Mouse (Mus musculus): ENCODE data around the gene Pde9a.
"Not testable (repeated sequence)": the region's sequence is repeated elsewhere in the genome, so short reads cannot be mapped to it uniquely, and the experiment has no call there.

The Pde9a gene

DNA sequence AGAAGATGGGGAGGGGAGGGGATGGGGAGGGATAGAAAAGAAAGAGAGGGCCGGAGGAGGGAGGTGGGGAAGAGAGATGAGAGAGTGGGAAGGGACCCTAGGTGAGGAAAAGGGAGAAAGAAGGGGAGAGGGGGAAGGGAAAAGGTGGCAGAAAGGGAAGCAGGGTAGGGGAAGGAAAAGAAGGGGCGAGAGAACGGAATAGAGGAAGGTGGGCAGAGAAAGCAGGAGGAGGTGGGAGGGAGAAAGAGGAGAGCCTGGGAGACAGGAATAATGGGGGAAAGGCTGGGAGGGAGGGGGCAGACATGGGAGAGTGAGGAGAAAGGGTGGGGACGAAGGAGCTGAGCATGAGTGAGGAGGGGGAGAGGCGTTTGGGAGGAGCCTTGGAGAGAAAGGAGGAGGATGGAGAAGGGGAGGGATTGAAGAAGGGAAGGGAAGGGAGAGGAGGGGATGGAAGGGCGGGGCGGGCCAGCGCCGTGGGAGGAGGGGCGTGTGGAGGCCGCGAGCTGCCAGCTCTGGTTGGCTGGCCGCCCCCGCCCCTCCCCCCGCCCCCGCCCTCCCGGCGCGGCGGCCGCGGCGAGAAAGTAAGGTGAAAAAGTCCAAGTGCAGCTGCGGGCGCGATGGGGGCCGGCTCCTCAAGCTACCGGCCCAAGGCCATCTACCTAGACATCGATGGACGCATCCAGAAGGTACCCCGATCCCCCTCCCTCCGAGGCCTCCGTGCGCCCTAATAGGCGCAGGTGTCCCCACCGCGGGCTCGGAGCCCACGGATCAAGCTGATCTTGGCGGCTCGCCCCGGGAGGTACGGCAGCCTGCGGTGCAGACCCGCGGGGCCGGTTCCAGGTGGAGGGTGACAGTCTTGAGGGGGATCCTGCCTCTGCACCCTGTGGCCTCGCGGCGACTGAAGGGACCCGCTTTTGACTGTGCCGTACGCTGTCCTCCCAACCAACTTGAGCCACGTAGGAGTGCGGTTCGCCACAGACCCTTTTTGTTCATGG is at the start of gene Pde9a:
Pde9a (plus strand) TSS at position 540 of the 995 bp plus-strand sequence.
- peak; percentile 42 to 45 for DNase-seq (ENCODE audit: low spot score in 2 of 2)

DNA sequence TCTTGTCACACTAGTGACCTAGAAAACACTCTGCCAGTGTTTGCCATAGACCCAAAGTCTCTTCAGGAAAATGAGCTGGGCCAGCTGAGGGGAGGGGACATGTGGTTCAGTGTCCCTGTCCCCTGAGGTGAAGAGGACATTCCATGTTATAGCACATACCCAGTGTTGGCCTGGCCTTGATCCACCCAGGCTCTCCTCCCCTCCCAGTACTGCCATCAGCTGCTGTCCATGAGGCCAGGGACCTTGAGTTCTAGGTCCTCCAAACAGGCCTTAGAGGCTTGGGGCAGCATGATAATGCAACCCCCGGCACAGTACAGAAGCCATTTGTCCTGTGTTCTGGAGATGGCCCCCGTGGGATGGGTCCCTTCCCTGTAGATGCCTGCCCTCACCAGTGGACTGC is 46.2 kb upstream of the Pde9a start:
- no peak for DNase-seq (ENCODE audit: low spot score in 2 of 2)

DNA sequence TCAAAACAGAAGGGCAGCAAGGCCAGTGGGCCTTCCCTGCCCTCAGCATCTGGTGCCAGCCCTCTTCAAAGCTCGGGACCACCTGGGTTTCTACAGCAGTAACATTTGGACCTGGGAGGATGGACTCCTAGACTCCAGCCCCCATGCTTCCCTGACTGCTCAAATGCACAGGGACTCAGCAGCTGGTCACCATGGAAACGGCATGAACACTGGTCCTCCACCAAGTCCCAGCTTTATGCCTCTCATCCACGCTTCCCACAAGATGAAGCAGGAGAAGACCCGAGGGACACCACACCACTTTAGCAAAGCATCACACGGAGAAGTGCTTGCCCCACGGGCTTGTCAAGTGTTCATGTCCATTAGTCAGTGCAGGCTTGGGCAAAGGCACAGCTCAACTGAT is 43.8 kb upstream of the Pde9a start:
- DNase-seq (ENCODE audit: low spot score in 2 of 2), result peak in 1 of 2 experiments; percentile 22

DNA sequence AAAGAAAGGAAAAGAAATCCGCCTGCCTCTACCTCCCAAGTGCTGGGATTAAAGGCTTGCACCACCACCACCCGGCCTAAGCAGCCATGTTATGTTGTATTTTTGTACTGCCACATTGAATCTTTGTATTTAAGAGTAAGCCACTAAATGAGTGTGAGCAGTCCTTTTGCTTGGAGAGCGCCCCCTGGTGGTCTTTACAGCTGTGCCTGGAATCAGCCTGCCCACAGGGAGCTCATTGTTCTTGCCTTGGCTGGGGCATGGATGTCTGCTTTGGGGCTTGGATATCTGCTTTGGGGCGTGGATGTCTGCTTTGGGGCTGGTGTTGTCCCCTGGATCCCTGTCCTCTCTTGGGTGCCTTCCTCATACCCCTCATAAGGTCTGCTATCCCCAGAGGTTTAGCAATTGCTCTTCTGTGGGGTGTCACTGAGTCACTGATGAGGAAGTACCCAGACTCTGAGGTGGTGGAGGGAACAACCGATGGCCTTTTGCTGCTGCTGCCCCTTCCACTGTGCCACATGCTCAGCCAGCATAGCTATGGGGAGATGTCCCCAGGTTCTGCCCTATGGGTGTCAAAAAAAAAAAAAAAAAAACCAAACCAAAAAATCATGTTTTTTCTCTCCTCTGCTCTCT is 41.7 kb upstream of the Pde9a start:
- peak; percentile 40 to 55 for DNase-seq (ENCODE audit: low spot score in 2 of 2)

DNA sequence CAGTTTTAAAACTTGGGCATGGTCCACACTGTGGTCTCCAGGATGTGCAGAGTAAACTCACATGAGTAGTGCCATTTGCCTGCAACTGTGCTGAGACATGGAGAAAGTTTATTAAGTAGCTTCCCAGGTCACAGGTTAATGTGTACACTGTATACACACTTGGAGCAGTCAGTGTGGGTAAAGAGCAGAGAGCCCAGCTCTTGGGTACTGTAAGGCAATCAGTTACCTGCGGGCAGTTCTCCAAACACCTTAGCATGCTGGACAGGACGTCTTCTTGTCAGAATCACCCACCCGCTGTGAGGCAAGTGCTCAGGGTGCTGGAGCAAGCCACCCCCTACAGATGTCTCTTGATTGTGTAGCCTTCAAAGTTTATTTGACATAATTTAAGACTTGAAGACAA is 41.2 kb upstream of the Pde9a start:
- DNase-seq (ENCODE audit: low spot score in 2 of 2), result no peak

DNA sequence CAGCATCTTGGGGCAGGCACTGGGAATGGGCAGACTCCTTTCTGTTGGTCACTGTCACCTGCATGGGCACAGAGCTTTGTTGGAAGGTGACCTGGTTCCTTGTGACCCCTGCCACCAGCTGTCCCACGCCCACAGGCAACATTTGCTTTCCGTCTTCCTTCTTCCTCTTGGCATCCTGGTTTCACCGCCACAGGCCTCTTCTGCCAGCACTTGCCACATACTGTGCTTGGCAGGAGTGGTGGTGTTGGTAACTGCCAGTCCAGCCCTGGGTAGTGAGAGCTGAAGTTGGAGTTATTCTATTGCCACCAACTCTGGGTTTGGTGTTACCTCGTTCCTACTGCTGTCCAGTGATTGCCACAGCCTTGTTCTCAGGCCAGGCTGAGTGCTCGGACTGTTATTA is 37.9 kb upstream of the Pde9a start:
- no peak for DNase-seq (ENCODE audit: low spot score in 2 of 2)

DNA sequence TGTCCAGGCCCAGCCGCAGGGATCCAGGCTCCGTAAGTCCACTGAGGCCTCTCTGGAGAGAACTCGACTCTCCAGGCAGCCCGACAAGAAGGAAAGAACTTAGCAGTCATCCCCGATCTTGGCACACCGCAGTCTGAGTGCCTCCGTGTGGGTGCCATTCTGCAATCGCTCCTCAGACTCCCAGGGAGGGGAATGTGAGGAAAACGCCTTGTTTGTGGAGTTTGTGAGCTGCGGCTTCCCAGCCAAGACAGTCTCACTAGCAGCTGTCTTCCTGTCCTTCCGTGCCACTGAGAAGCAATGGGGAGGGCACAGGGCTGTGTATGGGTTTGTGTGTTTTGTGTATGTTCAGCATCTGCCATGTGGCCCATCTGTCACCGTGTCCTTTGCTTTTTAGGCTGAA is 36.6 kb upstream of the Pde9a start:
- DNase-seq (ENCODE audit: low spot score in 2 of 2), result peak in 1 of 2 experiments; percentile 33

DNA sequence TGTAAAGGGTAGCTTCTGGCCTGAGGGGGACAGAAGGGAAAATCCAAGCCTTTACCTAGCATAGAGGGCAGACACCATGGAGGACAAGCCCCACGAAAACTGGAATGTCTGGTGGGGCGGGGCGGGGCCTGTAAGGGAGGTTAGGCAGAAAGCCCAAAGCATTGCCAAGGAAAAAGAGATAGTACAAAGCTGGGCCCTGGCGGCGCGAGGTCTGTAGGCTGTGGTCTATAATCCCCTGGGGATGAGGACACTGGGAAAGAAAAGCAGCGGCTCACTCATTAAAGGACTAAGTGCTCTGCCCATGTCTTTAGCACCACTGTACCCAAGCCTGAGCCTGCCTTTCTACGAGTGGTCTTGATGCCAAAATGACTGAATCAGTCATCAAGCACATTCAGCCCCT is 34.0 kb upstream of the Pde9a start:
- DNase-seq (ENCODE audit: low spot score in 2 of 2), result no peak

DNA sequence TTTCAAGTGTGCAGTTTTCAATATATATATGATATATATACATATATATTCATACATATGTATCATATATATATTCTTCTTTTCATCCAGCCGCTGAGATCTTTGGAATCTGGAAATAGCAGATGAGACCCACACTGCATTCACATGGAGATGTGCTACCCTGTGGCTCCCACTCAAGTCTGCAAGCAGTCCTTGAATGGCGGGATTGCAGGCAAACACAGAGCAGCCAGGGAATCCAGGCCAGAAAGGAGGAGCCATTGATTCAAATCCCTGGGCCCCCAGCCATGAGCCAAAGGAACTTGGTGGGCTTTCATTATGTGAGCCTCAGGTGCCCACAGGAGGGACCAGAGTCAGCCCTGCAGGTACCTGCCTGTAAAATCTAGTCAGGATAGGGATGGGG is 32.8 kb upstream of the Pde9a start:
- DNase-seq (ENCODE audit: low spot score in 2 of 2), result no peak

DNA sequence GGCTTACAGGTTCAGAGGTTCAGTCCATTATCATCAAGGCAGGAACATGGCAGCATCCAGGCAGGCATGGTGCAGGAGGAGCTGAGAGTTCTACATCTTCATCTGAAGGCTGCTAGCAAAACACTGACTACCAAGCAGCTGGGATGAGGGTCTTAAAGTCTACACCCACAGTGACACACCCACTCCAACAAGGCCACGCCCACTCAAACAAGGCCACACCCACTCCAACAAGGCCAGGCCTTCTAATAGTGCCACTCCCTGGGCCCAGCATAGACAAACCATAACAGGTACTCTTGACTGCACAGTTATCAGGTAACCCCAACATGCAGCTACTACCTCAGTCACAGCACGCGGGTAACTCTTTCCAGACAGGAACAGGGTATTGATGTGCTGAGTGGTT is 31.3 kb upstream of the Pde9a start:
- not testable (repeated sequence) for DNase-seq (ENCODE audit: low spot score in 2 of 2)

DNA sequence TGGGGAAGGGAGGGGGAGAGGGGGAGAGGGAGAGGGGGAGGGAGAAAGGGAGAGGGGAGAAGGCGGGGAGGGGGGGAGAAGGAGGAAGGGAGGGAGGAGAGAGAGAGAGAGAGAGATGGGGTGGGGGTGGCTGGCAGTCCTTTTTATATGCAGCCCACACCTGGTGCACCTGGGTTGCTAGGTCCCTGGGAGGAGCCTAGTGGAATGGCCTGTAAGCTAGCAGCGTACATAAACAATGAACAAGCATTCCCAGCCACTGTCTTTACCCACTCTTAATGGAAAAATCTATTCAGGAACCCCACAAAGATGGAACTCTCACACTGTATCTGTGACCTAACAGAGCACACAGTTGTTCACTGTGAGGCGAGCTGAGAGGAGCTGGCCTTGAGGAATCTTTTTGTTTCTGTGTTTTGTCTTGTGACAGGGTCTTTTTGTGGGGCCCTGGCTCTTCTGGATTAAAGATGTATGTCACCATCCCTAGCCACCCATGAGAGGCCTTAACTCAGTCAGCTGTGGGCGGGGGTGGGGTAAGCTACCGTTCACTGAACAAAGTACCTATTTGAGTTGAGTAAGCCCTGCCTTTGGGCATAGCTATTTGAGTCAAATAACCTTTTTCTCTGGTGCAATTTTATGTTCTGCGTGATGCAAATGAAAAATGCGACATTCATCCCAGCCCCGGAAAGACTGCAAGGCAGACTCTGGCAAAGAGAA is 30.1 kb upstream of the Pde9a start:
- DNase-seq (ENCODE audit: low spot score in 2 of 2), result no peak

DNA sequence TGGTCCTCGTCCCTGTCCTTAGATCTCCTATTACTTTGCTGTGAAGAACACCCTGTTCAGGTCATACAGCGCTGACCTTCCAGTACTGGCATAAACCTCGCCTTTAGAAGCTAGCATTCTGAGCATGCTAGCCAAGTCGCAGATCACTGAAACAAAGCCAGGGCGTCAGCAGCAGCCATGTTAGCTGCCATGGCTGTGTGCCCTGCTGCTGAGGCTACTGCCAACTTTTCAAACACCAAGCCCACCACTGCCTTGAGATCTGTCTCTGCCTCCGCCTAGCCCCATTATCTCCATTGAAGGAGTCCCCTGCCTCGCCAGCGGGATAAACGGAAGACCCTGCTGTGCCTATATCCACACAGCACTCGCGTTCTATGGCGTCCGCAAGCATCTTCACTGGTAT is 25.4 kb upstream of the Pde9a start:
- DNase-seq (ENCODE audit: low spot score in 2 of 2), result no peak

DNA sequence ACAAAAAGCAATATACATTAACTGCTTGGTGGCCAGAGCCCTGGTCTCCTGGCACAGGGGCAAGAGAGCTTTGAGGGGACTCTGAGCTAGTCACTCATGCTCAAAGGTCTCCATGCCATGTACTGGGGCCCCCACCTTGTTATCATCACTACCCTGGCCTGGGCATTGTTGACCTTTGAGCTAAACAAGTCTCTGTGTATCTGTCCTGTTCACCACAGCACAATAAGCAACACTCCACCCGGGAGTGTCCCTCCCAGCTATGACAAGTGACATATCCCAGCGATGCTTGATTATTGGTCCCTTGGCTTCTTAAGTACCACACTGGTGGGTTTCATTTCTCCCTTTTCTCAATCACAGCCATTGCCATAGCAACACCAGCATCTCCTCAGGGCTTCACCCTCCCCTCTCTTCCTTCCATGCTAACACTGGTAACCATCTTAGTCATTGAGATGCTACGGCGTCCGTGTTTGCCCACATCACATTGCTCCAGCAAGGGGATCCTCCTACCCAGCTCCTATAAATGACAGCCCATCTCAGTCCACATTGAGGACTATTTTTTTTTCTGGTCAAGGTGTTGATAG is 20.3 kb upstream of the Pde9a start:
- DNase-seq (ENCODE audit: low spot score in 2 of 2), result no peak

DNA sequence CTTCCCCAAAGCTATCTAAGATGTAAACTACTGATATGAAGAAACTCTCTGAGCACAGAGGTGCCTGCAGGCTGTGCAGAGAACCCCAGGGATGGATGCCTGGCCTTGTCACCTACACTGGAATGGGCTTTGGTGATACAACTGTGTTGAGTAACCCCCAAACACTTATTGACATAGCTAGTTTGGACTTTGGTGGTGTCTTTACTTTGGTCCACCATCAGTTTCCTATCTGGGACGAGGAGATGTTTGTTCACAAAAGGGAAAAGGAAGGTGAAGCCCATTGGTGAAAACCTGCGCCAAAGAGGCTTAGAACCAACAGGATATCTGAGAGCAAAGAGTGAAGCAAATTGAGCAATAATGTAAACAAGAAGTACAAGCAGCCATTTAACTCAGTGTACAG is 15.8 kb upstream of the Pde9a start:
- no peak for DNase-seq (ENCODE audit: low spot score in 2 of 2)

DNA sequence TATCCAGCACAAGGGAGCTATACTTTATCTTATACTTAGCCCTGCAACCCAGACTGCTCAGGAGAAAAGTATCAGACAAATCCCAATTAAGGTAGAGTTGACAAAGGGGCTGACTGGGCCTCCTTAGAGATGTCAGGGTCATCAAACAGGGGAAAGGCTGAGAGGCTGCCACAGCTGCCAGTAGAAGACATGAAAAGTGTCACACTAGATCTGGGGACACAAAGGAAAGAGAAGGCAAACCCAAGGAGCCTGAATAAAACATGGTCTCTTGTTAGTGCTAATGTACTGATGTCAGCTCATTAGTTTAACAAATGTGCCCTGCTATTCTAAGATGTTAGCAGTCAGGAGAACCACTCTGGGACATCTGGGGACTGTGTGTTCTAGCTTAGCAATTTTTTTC is 15.1 kb upstream of the Pde9a start:
- no peak for DNase-seq (ENCODE audit: low spot score in 2 of 2)

DNA sequence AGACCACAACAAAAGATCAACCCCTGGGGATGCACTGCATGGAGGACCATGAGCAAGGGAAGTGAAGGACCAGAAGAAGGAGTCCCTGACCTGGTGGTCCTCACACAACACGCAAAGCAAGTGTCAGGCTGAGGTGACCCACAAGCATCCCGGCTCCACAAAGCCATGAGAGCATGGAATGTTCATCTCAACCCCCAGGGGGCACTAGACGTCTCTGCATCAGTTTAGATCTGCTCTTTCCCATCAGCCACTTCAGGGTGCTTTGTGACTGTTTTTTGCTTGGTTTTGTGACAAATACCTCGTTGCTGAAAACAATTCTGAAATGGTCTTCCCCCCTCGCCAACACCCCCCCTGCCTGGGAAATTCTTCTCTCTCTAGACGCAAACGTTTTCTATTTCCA is 8.0 kb upstream of the Pde9a start:
- DNase-seq (ENCODE audit: low spot score in 2 of 2), result peak; percentile 54 to 58

DNA sequence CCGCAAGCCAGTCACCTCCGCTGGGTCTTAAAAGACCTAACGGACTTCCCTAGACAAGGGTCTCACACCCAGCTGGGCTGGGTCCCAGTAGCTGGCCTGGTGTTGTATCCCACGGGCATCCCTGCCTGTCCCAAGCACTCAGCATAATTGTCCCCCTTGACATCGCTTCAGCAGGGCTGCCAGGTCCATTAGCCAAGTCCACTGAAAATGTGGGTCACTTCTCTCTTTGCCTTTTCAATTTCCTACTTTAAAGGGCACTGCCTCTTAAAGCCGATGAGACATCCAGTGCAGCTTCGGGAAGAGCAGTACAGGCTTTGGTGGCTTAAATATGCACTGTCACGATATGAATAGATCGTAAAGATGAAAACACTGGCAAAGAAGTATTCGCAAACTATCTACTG is 7.6 kb upstream of the Pde9a start:
- DNase-seq (ENCODE audit: low spot score in 2 of 2), result no peak

DNA sequence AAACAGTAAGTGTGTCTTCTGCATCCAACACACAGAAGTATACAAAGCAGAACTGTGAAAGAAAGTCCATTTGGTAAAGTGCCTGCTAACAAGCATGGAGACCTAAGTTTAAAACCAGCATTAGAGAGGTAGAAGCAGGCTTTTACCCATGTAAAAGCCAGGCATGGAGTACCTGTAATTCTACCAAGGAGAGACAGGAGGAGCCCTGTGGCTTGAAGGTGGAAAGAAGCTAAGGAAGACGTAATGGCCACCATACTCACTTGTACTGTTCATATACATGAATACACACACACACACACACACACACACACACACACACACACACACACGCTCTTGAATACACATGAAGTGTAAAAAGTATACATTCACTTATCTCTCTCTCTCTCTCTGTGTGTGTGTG is 6.9 kb upstream of the Pde9a start:
- no peak for DNase-seq (ENCODE audit: low spot score in 2 of 2)

DNA sequence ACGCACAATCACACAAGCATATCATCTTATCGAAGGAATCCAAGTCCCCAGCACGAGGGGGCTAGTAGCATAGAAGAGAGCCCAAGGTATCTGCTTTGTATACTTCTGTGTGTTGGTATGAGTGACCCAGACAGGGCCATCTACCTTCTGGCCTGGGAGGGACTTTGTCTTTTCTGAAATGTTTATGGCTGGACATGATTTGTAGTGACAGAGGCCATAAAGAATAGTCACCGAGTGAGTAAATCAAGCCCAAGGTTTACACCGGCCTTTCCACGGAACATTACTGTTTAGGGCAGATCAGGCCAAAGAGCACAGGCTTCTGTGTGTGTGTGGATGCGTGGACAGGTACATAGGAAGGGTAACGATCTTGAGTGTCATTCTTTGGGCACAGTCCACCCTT is 6.1 kb upstream of the Pde9a start:
- DNase-seq (ENCODE audit: low spot score in 2 of 2), result no peak

DNA sequence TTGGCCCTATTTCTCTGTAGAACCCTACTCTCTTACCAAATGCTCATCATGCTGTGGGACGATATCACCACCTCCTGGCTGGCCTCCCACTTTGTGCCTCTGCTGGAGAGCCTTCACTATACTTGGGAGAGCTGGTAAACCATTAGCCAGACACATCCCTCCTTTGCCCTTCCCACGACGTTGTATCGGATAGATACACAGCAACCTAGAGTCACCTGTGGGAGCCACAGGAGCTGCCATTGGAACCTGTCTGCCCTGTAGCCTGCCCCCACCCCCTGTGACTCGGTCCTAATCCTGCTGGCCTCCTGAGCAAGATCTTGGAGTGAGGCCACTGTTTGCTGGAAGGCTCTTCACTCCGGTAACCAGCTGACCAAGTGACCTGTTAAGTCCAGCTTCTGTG is 2.7 kb upstream of the Pde9a start:
- DNase-seq (ENCODE audit: low spot score in 2 of 2), result no peak

DNA sequence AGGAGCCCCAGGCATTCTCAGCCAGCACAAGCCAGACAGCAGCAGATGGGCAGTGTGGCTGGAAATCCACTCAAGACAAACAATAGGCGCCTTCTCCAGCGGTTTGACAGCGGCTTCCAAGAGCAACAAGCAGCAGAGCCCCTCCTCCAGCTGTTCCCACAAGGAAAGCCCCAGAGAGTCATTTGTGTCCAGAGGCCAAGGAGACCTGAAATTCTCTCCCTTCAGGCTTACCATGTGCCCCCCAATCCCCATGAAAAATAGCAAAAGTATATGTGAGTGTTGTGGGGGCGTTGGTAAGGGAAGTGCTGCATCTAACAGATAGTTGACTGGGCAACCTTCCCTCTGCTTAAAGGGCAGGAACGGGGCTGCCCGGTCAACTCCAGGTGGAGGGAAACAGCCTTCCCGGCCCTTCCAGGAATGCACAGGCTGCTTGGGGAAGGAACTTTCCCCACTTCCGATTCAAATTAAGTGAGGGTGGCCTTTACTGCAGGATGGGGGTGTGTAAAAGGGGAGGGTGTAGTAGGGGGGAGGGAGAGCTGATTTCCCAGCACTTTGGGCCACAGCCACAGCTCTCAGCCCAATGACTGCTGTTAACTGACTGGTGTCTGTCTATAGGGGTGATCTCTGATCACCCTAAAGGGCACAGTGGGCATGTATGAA is 912 bp upstream of the Pde9a start:
- no peak for DNase-seq (ENCODE audit: low spot score in 2 of 2)
